Mouse (Mus musculus) cerebellum, adult (tissue): ENCODE measurements at regions not wholly inside any gene's neighbourhood (a gene's known extent, or its start where the extent isn't known, plus 50 kb on each side); places are given as distances from the start of the nearest gene placed in this dataset.

Experiments
- ATAC-seq: cut with Nextera tagmentation; 2 replicates; pipeline ENCODE4 v1.9.2; 2017; ENCODE audit warnings: mild to moderate bottlenecking, moderate library complexity, mixed read lengths; ENCODE audit not compliant: insufficient number of reproducible peaks, low FRiP score, low TSS enrichment

- no peak for ATAC-seq
These were observed 567.1 kb downstream of the Brinp1 start for GRCm38 (mm10) chr4:68387097-68387496.

GRCm38 (mm10) chr4:68382007-68382406, 572.2 kb downstream of the Brinp1 start:
- no peak for ATAC-seq

GRCm38 (mm10) chr4:68367983-68368382, 586.2 kb downstream of the Brinp1 start:
- ATAC-seq = no peak

- no peak for ATAC-seq
These were observed 634.6 kb downstream of the Brinp1 start for GRCm38 (mm10) chr4:68319575-68319974.

GRCm38 (mm10) chr4:68312751-68313150, 641.4 kb downstream of the Brinp1 start:
- ATAC-seq = no peak

- ATAC-seq = no peak
These were observed 669.4 kb downstream of the Brinp1 start for GRCm38 (mm10) chr4:68284845-68285244.

GRCm38 (mm10) chr4:68280903-68281302, 673.3 kb downstream of the Brinp1 start:
- ATAC-seq = no peak

- ATAC-seq = no peak
These were observed 679.0 kb downstream of the Brinp1 start for GRCm38 (mm10) chr4:68275063-68275708.
